Mouse (Mus musculus): ENCODE measurements at regions not wholly inside any gene's neighbourhood (a gene's known extent, or its start where the extent isn't known, plus 50 kb on each side); places are given as distances from the start of the nearest gene placed in this dataset.

DNA sequence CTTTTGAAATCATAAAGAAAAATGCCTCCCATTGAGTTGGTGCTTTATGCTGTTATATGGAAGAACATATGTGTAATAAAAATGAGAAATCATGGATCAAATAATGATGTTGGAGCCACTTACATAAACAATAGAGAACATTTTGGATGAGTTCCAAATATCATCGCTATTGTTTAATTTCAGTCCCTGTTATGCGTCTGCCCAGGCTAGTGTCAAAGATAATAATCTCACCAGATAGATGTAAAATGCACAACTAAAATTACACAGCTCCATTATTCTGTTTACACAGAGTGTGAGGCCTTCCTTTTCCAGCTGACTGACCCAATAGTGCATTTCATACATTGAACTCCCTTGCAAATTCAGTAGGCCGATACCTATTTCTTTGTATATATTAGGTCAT is 125.4 kb upstream of the Snx7 start:
- Histone ChIP-seq H3K36me3 (ENCODE audit: insufficient read depth, low read length) (no peaks in the 10 kb centered on the region), H3K9me3 (ENCODE audit: low read length) (no peaks in the 10 kb centered on the region), H3K4me1 (replicated peaks; ENCODE audit: low read depth, low read length) (no peaks in the 10 kb centered on the region), H3K4me3 (replicated peaks; ENCODE audit: low read length) (no peak overlapping the region), H3K27me3 (ENCODE audit: insufficient read depth, low read length) (no peaks in the 10 kb centered on the region)
- TF ChIP-seq POU5F1 (IDR thresholded peaks at IDR 0.05; ENCODE audit: borderline replicate concordance, low read length) (no peak), CTCF (conservative IDR thresholded peaks at IDR 0.05; ENCODE audit: low read length) (no peak)

DNA sequence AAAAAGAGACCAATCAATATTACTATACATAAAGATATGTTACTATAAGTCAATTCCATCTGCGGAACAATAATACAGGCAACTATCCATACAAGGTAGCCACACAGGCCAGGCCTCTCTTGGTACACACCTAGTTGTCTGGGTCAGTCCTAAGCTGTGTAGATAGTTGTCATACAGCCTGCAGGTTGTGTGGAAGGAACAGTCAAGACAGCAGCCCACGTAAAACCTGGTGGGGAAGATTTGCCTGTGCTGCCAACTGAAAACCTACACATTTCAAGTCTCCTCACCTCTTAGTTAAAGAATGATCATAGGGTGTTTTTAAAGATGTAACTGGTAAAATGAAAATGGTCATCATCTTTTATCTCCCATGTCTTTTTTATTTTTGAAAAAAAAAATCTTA is 121.8 kb upstream of the Snx7 start:
- Histone ChIP-seq H3K27me3 (ENCODE audit: insufficient read depth, low read length) (no peaks in the 10 kb centered on the region), H3K9me3 (ENCODE audit: low read length) (no peaks in the 10 kb centered on the region), H3K4me1 (replicated peaks; ENCODE audit: low read depth, low read length) (no peaks in the 10 kb centered on the region), H3K36me3 (ENCODE audit: insufficient read depth, low read length) (no peaks in the 10 kb centered on the region), H3K4me3 (replicated peaks; ENCODE audit: low read length) (no peak overlapping the region)
- TF ChIP-seq CTCF (conservative IDR thresholded peaks at IDR 0.05; ENCODE audit: low read length) (no peak), NANOG (IDR thresholded peaks at IDR 0.05; ENCODE audit: borderline replicate concordance, low read length) (no peak), POU5F1 (IDR thresholded peaks at IDR 0.05; ENCODE audit: borderline replicate concordance, low read length) (no peak)

GRCm38 (mm10) chr3:117988443-117988842 is 119.7 kb upstream of the Snx7 start:
- H3K4me1 ChIP-seq (replicated peaks; ENCODE audit: low read depth, low read length) = no peaks in the 10 kb centered on the region
- no peaks in the 10 kb centered on the region for H3K27me3 ChIP-seq (ENCODE audit: insufficient read depth, low read length)
- no peaks in the 10 kb centered on the region for H3K36me3 ChIP-seq (ENCODE audit: insufficient read depth, low read length)
- H3K4me3 ChIP-seq (replicated peaks; ENCODE audit: low read length) = no peak overlapping the region
- no peak for TF ChIP-seq CTCF (conservative IDR thresholded peaks at IDR 0.05; ENCODE audit: low read length)
- no peak for TF ChIP-seq POU5F1 (IDR thresholded peaks at IDR 0.05; ENCODE audit: borderline replicate concordance, low read length)
- no peak for TF ChIP-seq NANOG (IDR thresholded peaks at IDR 0.05; ENCODE audit: borderline replicate concordance, low read length)
- H3K9me3 ChIP-seq (ENCODE audit: low read length) = no peaks in the 10 kb centered on the region

DNA sequence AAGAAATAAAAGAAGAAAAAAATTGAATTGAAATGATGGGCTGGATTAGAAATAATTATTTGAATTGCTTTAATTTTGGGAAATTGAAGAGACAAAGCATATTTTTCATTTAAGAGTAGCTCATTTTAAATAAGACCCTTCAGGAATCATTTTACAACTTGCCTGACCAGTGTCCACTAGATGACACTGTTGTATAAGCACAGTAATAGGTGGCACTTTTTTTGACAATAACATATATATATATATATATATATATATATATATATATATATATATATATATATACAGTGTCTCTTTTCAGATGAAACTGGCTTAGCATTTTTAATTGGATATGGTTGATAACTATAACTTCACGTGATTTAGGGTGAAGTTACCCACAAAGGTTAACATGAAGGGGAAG is 106.9 kb upstream of the Snx7 start:
- H3K9me3 ChIP-seq (ENCODE audit: low read length) = no peaks in the 10 kb centered on the region
- no peak for TF ChIP-seq POU5F1 (IDR thresholded peaks at IDR 0.05; ENCODE audit: borderline replicate concordance, low read length)
- no peak for TF ChIP-seq NANOG (IDR thresholded peaks at IDR 0.05; ENCODE audit: borderline replicate concordance, low read length)
- TF ChIP-seq CTCF (conservative IDR thresholded peaks at IDR 0.05; ENCODE audit: low read length) = no peak
- no peaks in the 10 kb centered on the region for H3K36me3 ChIP-seq (ENCODE audit: insufficient read depth, low read length)
- no peaks in the 10 kb centered on the region for H3K27me3 ChIP-seq (ENCODE audit: insufficient read depth, low read length)
- H3K4me1 ChIP-seq (replicated peaks; ENCODE audit: low read depth, low read length) = no peaks in the 10 kb centered on the region
- no peak overlapping the region for H3K4me3 ChIP-seq (replicated peaks; ENCODE audit: low read length)

DNA sequence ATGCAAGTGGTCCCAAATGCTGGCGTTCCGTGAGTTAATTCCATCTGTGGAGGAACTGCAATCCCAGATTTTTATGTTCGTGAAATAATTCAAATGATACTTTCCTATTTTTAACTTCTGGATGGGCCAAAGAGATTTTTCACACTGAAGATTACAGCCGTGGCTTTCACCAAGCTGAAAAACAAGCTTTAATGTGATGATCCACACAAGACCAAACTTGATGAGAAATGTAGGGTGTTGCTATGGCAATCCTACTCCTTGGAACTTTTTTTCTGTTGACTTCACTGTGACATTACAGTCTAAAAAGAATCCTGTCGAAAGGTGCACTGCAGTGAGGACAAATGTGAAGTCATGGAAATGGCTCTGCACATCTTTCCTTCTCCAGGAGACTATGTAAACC is 100.1 kb upstream of the Snx7 start:
- no peak for TF ChIP-seq CTCF (conservative IDR thresholded peaks at IDR 0.05; ENCODE audit: low read length)
- TF ChIP-seq NANOG (IDR thresholded peaks at IDR 0.05; ENCODE audit: borderline replicate concordance, low read length) = no peak
- H3K27me3 ChIP-seq (ENCODE audit: insufficient read depth, low read length) = no peaks in the 10 kb centered on the region

DNA sequence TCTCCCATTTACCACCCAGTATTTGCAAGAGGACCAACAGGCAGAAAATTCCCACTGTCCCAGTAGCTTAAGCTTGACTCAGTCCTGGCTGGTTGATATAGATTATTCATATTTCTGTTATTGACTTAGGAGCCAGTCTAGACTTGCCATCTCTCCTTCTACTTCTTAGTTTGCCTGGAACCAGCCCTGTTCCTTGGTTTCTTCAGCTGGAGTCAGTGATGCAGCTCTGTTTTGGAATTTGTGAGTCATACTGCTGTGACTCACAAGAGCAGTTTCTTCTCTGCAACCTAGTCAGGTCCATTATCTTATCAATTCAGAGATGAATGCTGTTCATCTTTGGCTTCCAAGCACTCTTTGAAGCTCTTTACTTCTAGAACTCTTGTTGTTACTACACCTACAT is 69.7 kb upstream of the Snx7 start:
- TF ChIP-seq POU5F1 (IDR thresholded peaks at IDR 0.05; ENCODE audit: borderline replicate concordance, low read length) = no peak
- no peak for TF ChIP-seq NANOG (IDR thresholded peaks at IDR 0.05; ENCODE audit: borderline replicate concordance, low read length)
- no peak for TF ChIP-seq CTCF (conservative IDR thresholded peaks at IDR 0.05; ENCODE audit: low read length)
- H3K27me3 ChIP-seq (ENCODE audit: insufficient read depth, low read length) = no peaks in the 10 kb centered on the region

More for the DNA sequence above, 100.1 kb upstream of the Snx7 start:
- Histone ChIP-seq H3K9me3 (ENCODE audit: low read length) (no peaks in the 10 kb centered on the region), H3K36me3 (ENCODE audit: insufficient read depth, low read length) (no peaks in the 10 kb centered on the region), H3K4me1 (replicated peaks; ENCODE audit: low read depth, low read length) (no peaks in the 10 kb centered on the region), H3K4me3 (replicated peaks; ENCODE audit: low read length) (no peak overlapping the region)

DNA sequence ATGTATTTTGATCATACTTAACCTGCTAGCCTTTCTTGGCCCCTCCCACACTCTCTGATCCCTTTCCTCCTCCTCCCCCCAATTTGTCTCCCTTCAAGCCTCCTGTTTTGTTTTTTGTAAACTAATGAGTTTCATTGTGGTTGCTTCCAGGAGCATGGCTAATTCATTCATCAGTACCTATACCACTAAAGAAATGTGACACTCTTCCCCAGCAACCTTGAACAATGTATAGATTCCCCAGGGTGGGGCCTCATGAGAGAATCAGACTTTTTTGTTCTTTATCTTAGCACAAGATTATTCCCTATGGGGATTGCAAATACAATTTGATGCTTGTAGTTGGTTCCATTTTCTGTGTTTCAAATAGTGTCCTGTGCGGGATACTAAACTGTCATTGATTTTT is 58.8 kb upstream of the Snx7 start:
- H3K27me3 ChIP-seq (ENCODE audit: insufficient read depth, low read length) = no peaks in the 10 kb centered on the region
- no peak overlapping the region for H3K4me3 ChIP-seq (replicated peaks; ENCODE audit: low read length)
- TF ChIP-seq CTCF (conservative IDR thresholded peaks at IDR 0.05; ENCODE audit: low read length) = no peak
- no peak for TF ChIP-seq POU5F1 (IDR thresholded peaks at IDR 0.05; ENCODE audit: borderline replicate concordance, low read length)
- TF ChIP-seq NANOG (IDR thresholded peaks at IDR 0.05; ENCODE audit: borderline replicate concordance, low read length) = no peak

More for the DNA sequence above, 69.7 kb upstream of the Snx7 start:
- Histone ChIP-seq H3K4me1 (replicated peaks; ENCODE audit: low read depth, low read length) (no peaks in the 10 kb centered on the region), H3K36me3 (ENCODE audit: insufficient read depth, low read length) (no peaks in the 10 kb centered on the region), H3K4me3 (replicated peaks; ENCODE audit: low read length) (no peak overlapping the region), H3K9me3 (ENCODE audit: low read length) (no peaks in the 10 kb centered on the region)

More for the DNA sequence above, 58.8 kb upstream of the Snx7 start:
- H3K4me1 ChIP-seq (replicated peaks; ENCODE audit: low read depth, low read length) = no peaks in the 10 kb centered on the region
- no peaks in the 10 kb centered on the region for H3K36me3 ChIP-seq (ENCODE audit: insufficient read depth, low read length)
- H3K9me3 ChIP-seq (ENCODE audit: low read length) = no peaks in the 10 kb centered on the region

Measured in E14TG2a.4 (cell line).